Mouse (Mus musculus) erythroblast, embryonic 14.5 days (primary cell): ENCODE measurements around the gene Pde3a. TPM values are rescaled to one million over a fixed set of nuclear protein-coding genes. Genes with fewer than 3 reads are reported as not detected.

Experiments
- H3K27me3 ChIP-seq: 2 replicates; pipeline ENCODE4 v1.6.1; 2012; ENCODE audit warnings: inconsistent platforms; ENCODE audit not compliant: control insufficient read depth
- H3K36me3 ChIP-seq: 2 replicates; pipeline ENCODE4 v1.6.1; 2012; ENCODE audit warnings: mild to moderate bottlenecking, inconsistent platforms; ENCODE audit not compliant: control insufficient read depth
- H3K4me1 ChIP-seq: 2 replicates; pipeline ENCODE4 v1.6.1; 2012; ENCODE audit warnings: inconsistent platforms; ENCODE audit not compliant: control insufficient read depth
- H3K4me3 ChIP-seq: replicated peaks from 2 replicates; pipeline ENCODE3; 2012; ENCODE audit warnings: moderate library complexity, mild to moderate bottlenecking, inconsistent platforms
- H3K9me3 ChIP-seq: 2 replicates; pipeline ENCODE4 v1.6.1; 2012; ENCODE audit warnings: low read length, inconsistent platforms, mixed read lengths; ENCODE audit not compliant: control insufficient read depth
- GATA1 ChIP-seq: IDR thresholded peaks from 2 replicates; pipeline ENCODE4 v1.6.1; 2012; ENCODE audit warnings: low read length, inconsistent platforms, mixed read lengths
- TAL1 ChIP-seq: IDR thresholded peaks from 3 replicates; pipeline ENCODE4 v1.6.1; 2012; ENCODE audit warnings: low read length, inconsistent platforms, mixed read lengths
- polyA plus RNA-seq: library from polyadenylated mRNA; stranded (reverse); fragments of >175 nt; gene quantifications from 2 replicates; pipeline ENCODE4 v1.2.3, GENCODE M21; 2012

Pde3a gene
- polyA plus RNA-seq, 1 experiment = not detected

DNA sequence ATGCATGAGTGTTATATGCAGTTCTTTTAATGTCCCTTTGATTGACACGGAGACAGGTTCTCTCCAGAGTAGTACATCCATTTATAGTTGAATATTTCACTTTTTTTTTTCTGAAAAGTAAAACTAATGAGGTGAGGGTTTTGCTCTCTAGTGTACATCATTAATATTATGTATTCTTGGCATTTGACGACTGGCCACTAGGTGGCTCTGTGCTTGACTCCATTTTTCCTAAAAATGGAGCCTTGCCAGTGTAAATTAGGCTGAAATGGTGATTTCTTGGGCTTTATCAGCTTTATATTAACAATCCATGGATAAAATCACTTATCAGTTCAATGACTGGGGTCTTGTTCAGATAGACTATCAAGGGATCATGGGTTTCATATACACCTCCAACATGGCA, 82.4 kb downstream of the Pde3a start:
- no peak overlapping the region for H3K4me3 ChIP-seq
- H3K9me3 ChIP-seq = no peaks in the 10 kb centered on the region
- H3K27me3 ChIP-seq = no peaks in the 10 kb centered on the region
- H3K36me3 ChIP-seq = no peaks in the 10 kb centered on the region
- TF ChIP-seq GATA1 (no peak), TAL1 (no peak)
- no peaks in the 10 kb centered on the region for H3K4me1 ChIP-seq

GRCm38 (mm10) chr6:141332613-141333165, 83.6 kb downstream of the Pde3a start:
- H3K4me3 ChIP-seq = no peak overlapping the region
- no peaks in the 10 kb centered on the region for H3K36me3 ChIP-seq
- no peaks in the 10 kb centered on the region for H3K27me3 ChIP-seq
- H3K4me1 ChIP-seq = no peaks in the 10 kb centered on the region
- TF ChIP-seq TAL1 = no peak
- TF ChIP-seq GATA1 = no peak
- H3K9me3 ChIP-seq = no peaks in the 10 kb centered on the region

DNA sequence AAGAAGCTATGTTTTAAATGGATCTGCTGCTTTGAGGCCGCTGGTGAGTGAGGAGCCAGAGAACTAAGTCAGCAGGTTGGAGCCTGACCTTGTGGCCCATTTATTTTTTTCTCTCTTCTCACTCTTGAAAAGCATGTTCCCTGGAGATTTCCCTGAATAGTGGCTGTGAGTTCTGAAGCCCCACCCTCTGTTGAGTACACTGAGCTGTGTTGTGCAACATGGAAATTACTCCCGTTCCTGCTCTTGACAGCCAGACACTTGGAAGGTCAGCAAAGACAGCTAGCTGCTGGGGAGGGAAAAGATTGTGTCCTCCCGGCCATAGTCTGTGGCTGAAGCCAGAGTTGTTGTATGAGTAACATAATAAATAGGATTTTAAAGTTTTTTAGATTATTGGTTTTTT, 84.2 kb downstream of the Pde3a start:
- H3K9me3 ChIP-seq = no peaks in the 10 kb centered on the region
- H3K27me3 ChIP-seq = no peaks in the 10 kb centered on the region
- no peaks in the 10 kb centered on the region for H3K36me3 ChIP-seq
- no peak overlapping the region for H3K4me3 ChIP-seq
- H3K4me1 ChIP-seq = peaks cover 4% of the 10 kb centered on the region
- TF ChIP-seq TAL1 = no peak
- TF ChIP-seq GATA1 = no peak

DNA sequence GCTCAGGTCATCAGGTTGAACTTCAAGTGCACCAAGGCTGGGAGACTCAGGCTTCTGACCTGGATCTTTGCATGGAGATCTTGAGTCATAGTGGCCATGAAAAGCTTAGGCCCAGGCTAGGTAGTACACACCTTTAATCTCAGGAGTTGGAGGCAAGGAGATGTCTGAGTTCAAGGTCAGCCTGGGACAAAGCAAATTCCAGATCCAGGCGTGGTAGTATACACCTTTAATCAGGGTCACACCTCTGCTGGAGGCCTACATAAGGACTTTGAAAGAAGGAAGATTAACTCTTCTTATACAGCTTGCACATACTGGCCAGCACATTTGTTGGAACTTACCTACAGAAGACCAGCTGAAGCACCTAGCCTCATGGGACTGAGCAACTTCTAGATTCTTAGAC, 86.8 kb downstream of the Pde3a start:
- H3K4me1 ChIP-seq = peaks cover 4% of the 10 kb centered on the region
- TF ChIP-seq GATA1 = no peak

GRCm38 (mm10) chr6:141336438-141336837, 87.4 kb downstream of the Pde3a start:
- no peak for TF ChIP-seq GATA1
- no peak for TF ChIP-seq TAL1
- no peaks in the 10 kb centered on the region for H3K36me3 ChIP-seq
- no peaks in the 10 kb centered on the region for H3K9me3 ChIP-seq
- no peak overlapping the region for H3K4me3 ChIP-seq
- H3K4me1 ChIP-seq = peaks cover 4% of the 10 kb centered on the region
- H3K27me3 ChIP-seq = no peaks in the 10 kb centered on the region

More for the DNA sequence above, 86.8 kb downstream of the Pde3a start:
- no peaks in the 10 kb centered on the region for H3K36me3 ChIP-seq
- no peak overlapping the region for H3K4me3 ChIP-seq
- no peaks in the 10 kb centered on the region for H3K27me3 ChIP-seq
- no peaks in the 10 kb centered on the region for H3K9me3 ChIP-seq

DNA sequence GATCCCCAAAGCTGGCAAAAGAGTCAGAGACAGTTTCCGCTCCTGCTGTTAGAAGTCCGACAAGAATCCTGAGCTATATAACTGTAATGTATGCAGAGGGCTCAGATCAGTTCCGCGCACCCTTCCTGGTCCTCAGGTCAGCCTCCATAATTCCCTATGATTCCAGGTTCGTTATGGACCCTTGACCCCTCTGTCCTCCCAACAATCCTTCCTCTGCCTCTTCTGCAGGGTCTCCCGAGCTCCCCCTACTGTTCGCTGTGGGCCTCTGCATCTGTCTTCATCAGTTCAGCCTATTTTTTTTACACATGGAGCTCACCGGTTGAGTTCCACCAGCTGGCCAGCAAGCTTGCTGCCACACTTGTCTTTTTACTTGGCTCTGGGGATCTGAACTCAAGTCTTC, 88.6 kb downstream of the Pde3a start:
- Histone ChIP-seq H3K36me3 (no peaks in the 10 kb centered on the region), H3K9me3 (no peaks in the 10 kb centered on the region), H3K4me3 (no peak overlapping the region), H3K27me3 (no peaks in the 10 kb centered on the region), H3K4me1 (peaks cover 4% of the 10 kb centered on the region)
- no peak for TF ChIP-seq TAL1
- TF ChIP-seq GATA1 = no peak

DNA sequence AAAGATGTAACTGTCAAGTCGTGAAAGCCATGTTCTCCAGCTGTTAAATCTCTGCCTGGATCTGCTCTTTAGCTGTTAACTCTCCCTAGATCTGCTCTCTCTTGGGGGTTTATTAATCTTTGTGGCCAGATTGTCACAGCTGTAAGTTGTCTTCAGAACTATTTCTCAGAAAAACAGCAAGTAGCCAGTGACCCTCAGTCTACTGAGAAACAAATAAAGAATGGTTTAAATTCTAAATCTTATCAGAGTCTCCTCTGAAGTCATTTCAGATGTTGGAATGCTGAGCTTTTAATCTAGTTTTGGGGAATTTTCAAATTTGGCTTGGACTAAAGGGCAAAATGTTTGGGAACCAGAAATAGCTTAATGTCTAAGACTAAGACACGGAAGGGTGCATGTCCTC, 92.3 kb downstream of the Pde3a start:
- Histone ChIP-seq H3K27me3 (no peaks in the 10 kb centered on the region), H3K9me3 (no peaks in the 10 kb centered on the region), H3K4me3 (no peak overlapping the region), H3K4me1 (peaks cover 4% of the 10 kb centered on the region), H3K36me3 (no peaks in the 10 kb centered on the region)
- no peak for TF ChIP-seq GATA1
- TF ChIP-seq TAL1 = no peak

- Histone ChIP-seq H3K9me3 (no peaks in the 10 kb centered on the region; the same call in 1 of the 2 replicates), H3K4me1 (no peaks in the 10 kb centered on the region), H3K4me3 (no peak overlapping the region), H3K36me3 (no peaks in the 10 kb centered on the region), H3K27me3 (no peaks in the 10 kb centered on the region)
- no peak for TF ChIP-seq GATA1
- no peak for TF ChIP-seq TAL1
Observed at GRCm38 (mm10) chr6:141347870-141348269, 98.8 kb downstream of the Pde3a start.

GRCm38 (mm10) chr6:141348542-141348941, 99.5 kb downstream of the Pde3a start:
- H3K4me1 ChIP-seq = no peaks in the 10 kb centered on the region

DNA sequence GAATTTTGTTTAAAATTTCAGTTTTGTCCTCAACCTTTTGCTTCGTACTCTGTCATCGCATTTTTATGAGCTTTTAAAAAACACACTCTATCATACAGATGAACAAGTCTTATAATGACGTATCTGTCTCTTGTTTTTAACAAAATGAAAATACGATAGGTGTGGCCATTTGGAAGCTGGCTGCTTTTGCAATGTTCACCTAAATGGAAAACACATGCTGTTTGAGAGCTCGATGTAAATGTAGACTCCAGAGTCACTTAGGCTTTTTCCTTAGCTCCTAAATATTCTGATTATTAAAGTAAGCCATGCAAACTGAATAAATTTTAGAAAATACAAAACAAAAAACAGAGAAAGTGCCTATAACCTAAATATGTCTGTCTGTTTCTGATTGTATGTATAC, 101.2 kb downstream of the Pde3a start:
- H3K4me3 ChIP-seq = no peak overlapping the region
- no peaks in the 10 kb centered on the region; the same call in 1 of the 2 replicates for H3K9me3 ChIP-seq
- no peak for TF ChIP-seq GATA1
- TF ChIP-seq TAL1 = no peak
- H3K36me3 ChIP-seq = no peaks in the 10 kb centered on the region
- no peaks in the 10 kb centered on the region for H3K27me3 ChIP-seq
- no peaks in the 10 kb centered on the region for H3K4me1 ChIP-seq

More at GRCm38 (mm10) chr6:141348542-141348941, 99.5 kb downstream of the Pde3a start:
- Histone ChIP-seq H3K9me3 (no peaks in the 10 kb centered on the region; the same call in 1 of the 2 replicates), H3K27me3 (no peaks in the 10 kb centered on the region), H3K36me3 (no peaks in the 10 kb centered on the region), H3K4me3 (no peak overlapping the region)
- no peak for TF ChIP-seq GATA1
- no peak for TF ChIP-seq TAL1
